Mouse (Mus musculus) bone marrow macrophage, adult 2 months (primary cell): ENCODE measurements around the gene Il20rb.

Experiments
- CTCF ChIP-seq: IDR thresholded peaks from 2 replicates; pipeline ENCODE4 v1.5.1; 2012; ENCODE audit warnings: low read depth, mild to moderate bottlenecking, low read length, moderate library complexity
- POLR2A ChIP-seq: IDR thresholded peaks from 2 replicates; pipeline ENCODE4 v1.6.1; 2012; ENCODE audit warnings: mild to moderate bottlenecking, low read depth, low read length, borderline replicate concordance

DNA sequence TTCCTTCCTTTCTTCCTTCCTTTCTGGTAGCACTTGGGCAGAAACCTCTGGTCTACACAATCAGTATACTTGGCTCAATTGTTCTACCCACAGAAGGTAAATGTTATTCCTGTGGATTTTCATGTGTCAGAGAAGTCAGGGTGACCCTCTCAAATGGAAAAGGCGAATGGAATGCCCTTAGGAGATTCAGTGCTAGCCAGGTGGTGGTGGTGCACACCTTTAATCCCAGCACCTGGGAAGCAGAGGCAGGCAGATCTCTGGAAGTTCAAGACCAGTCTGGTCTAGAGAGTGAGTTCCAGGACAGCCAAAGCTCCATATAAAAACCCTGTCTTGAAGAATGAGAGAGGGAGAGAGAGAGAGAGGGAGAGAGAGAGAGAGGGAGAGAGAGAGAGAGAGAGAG lies 16.4 kb downstream of the Il20rb start:
- no peak for TF ChIP-seq CTCF
- no peak for TF ChIP-seq POLR2A
